Mouse (Mus musculus) cerebellum, adult (tissue): ENCODE data around the gene Nfkbie.

Experiments
- ATAC-seq: cut with Nextera tagmentation; 2 replicates; pipeline ENCODE4 v1.9.2; 2017; ENCODE audit warnings: mild to moderate bottlenecking, moderate library complexity, mixed read lengths; ENCODE audit not compliant: insufficient number of reproducible peaks, low FRiP score, low TSS enrichment

Gene Nfkbie

DNA sequence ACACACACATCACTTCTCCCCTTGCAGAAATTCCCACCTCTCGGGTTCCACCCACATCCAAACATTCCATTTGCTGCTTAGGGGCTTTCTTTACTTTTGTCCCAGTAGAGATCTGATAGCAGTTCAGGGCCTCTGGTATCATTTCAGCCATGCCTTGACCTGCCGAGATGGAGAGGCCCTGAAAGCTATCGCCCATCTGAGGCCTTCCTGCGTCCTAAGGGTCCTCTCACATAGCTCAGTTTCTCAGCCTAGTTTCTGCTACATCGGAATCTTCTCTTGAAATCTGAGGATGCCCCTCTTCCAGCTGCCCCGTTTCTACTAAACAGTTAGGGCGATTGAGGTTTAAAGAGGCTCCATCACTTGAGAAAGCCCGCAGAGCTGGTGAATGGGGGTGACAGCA is 38.7 kb downstream of the Nfkbie start:
- ATAC-seq: no peak

DNA sequence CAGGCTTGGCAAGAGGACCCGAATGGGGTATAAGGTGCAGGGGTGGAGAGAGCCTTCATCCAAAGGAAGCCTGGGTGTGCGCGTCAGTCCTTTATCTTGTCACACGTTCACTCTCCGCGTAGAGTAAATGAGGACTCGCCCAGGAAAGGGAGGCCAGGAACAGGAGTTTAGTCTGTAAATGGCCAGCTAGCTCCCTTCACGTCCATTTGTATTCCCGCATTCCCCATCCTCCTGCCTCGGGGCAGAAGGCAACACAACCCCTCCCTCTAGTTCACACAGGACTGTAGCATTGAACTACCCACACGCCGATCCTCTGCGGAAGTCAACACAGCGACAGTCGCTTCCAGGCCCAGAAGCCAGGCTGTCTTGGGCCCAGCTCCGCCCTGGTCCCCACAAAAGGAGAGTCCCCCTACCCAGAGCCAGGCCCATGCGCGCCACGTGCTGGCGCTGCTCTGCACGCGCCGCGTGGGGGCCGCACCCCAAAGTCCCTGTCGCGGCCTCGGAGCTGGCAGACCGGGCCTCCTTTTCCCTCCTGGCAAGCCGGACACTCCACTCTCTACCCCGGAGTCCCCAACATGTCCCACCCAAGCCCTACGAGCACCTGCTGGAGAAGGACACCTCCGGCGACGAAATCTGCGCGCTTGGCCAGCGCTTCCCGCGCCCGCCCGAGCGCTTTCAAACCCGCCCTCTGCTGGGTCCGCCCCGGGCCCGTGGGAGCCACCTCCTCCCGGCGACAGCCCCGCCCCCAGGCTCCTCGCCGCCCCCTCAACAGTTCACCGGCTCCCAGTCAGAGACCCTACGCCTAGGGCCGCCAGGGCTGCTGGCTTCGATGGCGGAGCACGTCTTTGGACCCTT is 39.6 kb downstream of the Nfkbie start:
- peak; percentile 16; the same call in 1 of the 2 replicates for ATAC-seq

DNA sequence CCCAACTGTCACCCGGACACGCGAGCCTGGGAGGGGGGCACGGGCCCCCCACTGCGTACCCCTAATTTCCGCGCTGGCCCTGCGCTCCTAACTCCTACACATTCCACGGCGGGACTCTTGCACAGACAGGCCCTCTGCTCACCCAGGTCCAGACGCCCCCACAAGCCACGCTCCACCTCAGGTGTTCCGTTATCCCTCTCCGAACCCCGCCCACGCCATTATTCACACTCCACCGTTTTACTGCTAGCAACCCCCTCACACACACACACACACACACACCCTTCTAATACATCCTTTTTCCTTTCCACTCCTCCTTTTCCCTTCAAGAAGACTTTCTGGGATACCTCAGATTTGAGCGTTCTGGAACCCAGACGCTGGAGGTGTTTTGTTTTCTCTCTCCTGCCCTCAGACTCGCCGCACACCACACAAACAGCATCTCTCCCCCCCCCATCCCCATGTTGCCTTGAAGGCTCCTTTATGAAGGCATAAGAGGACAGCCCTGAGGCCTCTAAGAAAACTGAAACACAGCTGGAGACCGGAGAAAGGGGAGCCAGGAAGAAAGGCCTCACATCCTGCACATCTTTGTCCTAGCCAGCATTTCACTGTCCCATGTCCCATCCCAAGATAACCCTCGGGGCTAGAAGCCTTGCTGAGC is 40.4 kb downstream of the Nfkbie start:
- peak; percentile 27; the same call in 1 of the 2 replicates for ATAC-seq

DNA sequence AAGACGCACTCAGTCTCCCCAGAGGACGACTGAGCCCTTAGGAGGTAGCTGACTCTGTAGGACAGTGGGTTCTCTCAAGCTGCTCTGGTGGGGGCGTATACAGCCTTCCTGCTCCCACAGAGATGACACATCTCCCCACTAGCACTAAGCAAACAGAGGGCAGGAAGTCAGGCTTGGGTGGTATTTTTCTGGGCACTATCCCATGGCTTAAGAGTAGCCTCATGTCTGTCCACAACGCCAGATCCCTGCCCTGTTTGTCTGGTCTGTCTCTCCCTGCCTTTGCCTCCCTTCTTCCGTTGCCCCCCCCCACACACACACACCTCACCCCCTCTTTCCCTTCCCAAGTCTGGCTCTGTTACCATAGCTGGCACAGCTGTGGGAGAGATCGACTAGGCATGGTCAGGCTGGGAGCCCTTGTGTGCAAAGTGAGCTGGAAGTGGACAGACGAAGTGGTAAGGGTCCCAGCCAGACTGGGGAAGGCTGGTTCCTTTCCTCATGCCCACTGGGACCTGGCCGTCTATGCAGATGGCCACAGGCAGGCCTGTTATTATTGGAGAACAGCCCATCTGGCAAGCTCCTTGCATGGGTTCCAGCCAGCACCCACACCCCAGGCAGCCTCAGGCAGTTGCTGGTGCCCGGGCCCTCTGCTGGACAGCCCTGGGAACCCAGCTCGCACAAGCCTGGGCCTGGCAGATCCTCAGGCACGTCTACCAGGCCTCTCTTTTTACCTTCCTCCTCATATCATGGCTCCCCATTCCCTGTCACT is 41.3 kb downstream of the Nfkbie start:
- ATAC-seq: no peak

DNA sequence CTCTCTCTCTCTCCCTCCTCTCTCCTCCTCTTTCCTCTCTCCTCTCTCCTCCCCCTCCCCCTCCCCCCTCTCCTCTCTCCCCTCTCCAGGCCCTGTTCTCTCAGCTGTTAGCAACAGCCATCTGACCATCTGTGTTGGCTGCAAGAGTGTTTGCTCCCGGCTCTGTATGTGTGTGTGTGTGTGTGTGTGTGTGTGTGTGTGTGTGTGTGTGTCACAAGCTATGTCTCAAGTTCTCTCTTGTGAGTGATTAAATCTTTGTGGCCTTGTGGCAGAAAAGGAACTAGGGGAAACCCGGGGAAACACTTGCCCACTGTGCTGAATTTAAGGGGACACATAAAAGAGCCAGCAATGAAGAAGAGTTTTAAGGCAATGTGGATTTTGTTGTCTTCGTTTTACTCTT is 42.3 kb downstream of the Nfkbie start:
- ATAC-seq: no peak

DNA sequence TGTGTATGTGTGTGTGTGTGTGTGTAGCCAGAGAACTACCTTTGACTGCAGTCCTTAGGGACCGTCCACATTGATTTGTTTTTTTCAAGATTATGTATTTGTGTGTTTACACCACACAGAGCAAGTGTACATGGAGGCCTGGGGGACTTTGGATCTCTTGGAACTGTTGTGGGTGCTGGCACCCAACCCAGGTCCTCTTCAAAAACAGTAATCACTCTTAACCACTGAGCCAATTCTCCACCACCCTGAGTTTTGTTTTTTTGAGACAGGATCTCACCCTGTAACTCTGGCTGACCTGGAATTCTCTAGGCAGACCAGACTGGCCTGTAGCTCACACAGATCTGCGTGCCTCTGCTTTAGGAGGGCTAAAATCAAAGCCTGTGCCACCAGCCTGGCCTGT is 42.9 kb downstream of the Nfkbie start:
- no peak for ATAC-seq

DNA sequence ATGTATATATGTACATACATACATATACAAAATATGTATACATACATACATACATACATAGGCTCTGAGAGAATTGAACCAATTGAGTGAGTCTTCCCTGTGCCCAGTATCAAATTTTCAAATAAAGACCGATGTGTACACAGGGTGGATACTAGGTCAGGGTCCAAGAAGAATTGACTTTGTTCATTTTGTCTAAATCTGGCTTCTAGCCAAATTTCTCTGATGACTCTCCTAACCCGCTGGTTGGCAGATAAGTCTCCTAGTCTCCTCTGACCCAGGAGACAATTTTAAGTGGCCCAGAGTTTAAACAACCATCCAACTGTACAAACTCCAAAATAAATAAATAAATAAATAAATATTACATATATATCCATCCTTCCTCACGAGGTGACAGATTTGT is 43.4 kb downstream of the Nfkbie start:
- no peak for ATAC-seq

DNA sequence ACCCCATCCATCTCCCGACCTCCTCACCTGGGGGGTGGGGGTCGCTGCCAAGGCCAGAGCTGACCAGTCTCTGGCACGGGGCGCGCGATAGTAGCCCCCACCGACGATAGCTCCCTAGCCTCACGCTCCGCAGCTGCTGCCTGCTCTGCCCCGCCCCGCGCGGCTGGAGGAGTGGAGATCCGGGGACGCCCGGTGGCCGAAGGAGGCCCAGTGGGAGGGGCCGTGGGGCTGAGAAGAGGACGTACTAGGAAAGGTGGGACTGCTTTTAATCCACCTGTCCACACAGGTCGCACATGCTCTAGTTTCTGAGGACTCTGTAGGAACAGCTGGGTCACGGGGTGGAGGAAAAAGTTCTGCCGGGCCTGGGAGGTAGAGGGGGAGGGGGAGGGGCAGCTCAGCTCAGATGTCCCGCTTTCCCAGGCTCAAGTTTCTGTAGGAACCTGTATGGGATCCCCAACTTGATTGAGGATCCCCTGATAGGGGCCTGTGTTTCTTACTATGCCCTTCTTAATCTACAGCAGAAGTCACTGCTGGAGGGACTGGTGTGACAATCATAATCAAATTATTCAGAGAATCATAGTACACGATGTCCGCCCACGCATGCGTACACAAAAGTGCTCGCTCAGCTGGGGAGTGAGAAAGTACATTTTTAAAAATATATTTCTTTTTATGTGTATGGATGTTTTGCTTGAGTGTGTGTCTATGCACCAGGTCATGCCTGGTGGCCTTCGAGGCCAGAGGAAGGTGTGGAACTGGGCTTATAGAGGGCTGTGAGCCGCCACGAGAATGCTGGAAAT is 44.1 kb downstream of the Nfkbie start, which contains the start of gene Slc29a1:
Gene Slc29a1, minus strand, starts transcription at position 161 of the 797 bp plus-strand sequence.
- ATAC-seq: no peak

DNA sequence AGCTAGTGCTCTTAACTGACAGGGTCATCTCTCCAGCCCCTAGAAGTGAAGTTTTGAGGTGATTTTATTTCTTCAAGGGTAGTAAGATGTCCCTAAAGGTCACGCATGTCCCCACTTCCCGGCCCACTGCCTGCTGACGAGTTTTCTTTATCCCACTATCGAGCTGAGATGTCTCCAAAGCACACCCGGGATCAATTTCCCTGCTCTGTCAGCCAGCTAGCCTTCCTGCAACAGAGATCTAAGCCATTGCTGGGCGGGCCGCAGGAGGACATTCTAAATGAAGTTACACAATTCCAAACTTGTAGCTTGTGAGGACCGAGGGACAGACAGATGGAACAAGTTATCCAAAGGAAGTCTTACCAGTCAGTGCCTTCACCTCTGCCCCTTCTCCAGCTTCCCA is 44.8 kb downstream of the Nfkbie start:
- no peak for ATAC-seq

DNA sequence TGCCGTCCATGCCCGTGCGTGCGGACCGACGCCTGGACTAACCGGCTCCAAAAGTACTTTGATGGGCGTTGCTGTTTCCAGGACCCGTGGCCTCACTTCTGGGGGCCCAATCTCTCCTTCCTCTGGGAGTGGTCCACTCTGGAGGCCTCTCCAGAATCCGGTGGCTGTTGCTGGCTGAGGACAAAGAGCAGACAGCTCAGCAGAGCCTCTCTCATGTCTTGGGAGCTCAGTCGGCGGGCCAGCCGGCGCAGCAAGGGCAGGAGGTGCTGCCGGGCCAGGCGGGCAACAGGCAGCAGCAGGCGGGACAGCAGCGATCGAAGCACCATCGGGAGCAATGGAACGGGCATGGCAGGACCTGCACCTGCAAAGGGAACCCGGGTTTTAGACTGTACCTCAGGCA is 45.8 kb downstream of the Nfkbie start:
- no peak for ATAC-seq

DNA sequence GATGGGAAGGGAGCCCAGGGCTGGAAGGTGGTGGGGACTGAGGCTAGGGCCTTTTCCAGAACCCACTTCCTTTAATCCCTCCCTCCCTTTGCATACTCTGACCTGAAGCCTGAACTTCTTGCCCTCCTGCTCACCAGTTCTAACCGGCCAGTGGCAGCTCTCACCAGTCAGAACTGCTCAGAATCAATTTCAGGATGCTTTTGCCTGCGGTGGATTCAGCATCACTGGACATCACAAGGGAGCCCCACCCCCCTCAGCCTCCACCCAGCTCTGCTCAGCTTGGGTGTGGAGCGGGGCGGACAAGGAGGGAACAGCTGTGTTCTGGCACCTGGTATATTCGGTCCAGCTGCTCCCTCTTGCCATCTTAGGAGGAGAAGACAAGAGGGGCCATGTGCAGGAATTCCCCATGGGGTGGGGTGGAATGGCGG is 46.4 kb downstream of the Nfkbie start, which contains the start of gene Mymx:
Gene Mymx, minus strand, starts transcription at position 226 of the 428 bp plus-strand sequence.
- ATAC-seq: no peak

DNA sequence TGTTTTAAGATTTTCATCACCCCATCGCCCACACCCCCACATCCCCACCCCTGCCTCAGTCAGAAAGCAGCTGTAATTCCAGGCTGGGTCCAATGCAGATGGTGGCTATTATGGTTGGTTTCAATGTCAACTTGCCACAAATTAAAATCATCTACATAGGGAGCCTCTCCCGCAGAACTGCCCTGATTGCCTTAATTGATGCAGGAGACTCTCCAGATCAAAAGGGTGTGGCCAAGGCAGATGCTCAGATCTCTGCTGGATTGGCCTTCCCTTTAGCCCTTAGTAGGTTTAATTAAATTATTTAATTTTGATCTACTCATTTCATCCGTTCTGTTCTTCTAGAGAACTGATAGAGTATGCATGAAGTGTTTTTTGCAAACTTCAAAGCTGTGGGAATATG is 47.5 kb downstream of the Nfkbie start:
- ATAC-seq: no peak

DNA sequence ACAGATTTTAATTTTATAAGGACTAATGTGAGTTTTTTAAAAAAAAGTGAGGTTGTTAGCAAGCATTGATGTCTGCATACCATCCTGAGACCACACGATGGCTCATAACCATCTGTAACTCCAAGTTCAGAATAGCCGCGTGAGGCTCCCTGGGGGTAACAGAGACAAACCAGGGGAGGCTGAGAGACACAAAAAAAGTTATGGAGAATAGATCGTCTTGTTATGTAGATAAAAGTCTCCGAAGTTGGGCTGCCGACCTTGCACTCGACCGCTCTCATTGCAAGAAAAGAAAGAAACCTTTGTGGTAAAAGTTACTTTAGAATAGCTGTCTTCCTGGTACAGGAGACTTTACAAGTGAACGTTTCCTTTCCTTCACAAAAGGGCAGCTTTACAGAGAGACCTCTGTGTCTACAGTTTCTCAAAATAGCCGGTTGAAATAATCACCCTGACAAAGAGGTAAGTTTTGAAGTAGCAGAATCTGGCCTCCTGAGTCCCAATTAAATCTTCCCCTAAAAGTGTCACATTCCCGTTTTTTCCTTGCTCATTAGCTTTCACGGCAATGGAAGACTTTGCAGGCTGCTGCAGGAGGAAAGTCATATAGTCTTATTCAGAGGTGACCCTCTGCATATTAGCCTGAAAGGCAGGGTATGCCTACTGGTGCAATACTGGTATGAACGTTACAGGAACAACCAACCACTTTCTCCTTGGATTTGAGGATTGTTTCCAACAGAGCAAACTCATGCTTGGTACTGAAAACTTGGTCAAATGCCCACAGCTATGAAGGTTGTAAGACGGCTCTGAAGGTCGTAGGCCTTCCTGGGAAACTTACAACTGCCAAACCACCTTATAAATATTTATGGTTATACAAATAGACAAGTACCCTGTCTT is 51.7 kb downstream of the Nfkbie start:
- no peak for ATAC-seq

DNA sequence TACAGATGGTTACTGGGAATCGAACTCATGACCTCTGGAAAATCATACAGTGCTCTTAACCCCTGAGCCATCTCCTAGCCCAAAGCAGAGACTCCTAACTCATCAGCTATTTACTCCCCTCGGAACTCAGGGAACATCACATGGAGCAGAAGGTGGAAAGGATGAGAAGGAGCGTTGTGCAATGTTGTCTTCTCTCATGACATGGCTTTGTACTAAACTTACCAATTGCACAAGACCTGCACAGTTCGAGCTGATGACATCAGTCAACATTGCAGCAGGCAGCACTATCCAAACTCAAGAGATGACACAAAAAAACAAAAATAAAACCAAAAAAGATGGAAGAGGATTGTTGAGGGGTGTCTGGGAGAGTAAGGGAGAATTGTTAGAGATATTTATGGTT is 52.9 kb downstream of the Nfkbie start:
- no peak for ATAC-seq

DNA sequence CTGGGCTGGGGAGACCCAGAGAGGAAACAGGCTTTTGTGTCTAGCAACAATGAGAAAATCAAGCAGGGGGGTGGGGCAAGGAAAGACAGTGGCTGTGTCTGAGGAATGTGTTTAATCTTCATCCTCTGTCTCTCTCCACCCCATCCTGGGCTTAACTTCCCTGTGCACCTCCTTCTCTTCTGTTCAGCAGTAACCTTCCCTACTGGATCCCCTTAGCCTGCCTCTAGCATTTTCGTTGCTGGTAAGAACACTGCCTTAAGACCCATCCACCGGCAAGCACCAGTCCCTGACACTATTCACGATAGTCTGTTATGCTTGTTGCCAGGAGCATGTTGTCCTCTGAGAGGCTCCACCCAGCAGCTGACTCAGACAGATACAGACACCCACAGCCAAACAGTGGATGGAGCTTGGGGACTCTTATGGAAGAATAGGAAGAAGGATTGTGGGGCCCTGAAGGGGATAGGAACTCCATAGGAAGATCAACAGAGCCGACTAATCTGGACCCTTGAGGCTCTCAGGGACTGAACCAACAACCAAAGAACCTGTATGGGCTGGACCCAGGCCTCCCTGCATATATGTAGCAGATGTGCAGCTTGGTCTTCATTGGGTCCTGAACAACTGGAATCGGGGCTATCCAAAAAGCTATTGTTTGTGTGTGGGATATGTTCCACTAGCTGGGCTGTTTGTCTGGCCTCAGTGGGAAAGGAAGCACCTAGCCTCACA is 54.8 kb downstream of the Nfkbie start:
- ATAC-seq: no peak

DNA sequence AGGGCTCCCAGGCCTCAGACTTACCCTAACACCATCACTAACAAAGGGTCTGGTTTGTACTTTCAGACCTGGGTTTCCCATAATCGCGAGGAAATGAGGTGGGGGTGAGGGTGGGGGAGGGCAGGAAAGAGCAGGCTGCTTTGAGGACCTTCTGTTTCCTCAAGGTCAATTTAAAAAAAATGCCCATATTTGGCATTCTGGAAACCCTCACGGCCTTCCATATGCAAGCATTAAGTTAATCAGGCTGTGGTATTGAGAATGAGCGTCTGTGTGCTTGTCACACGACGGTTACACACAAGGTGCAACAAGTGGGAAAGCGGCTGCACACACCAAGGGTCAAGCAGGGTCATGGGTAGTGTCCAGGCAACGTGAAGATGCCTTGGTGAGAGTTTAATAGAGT is 56.5 kb downstream of the Nfkbie start:
- ATAC-seq: no peak
